Mouse (Mus musculus) kidney, adult 2 months (tissue): ENCODE measurements at regions not wholly inside any gene's neighbourhood (a gene's known extent, or its start where the extent isn't known, plus 50 kb on each side); places are given as distances from the start of the nearest gene placed in this dataset.

Experiments
- CTCF ChIP-seq: fragments of 200-500 bp; conservative IDR thresholded peaks from 2 replicates; pipeline ENCODE4 v1.5.1; 2011; ENCODE audit warnings: low read depth, mild to moderate bottlenecking, control low read depth, low read length, moderate library complexity, mixed read lengths; ENCODE audit not compliant: insufficient read depth, insufficient read length
- POLR2A ChIP-seq: fragments of 200-500 bp; IDR thresholded peaks from one replicate; pipeline ENCODE4 v1.6.1; 2011; ENCODE audit warnings: low read depth, low read length, control low read depth

DNA sequence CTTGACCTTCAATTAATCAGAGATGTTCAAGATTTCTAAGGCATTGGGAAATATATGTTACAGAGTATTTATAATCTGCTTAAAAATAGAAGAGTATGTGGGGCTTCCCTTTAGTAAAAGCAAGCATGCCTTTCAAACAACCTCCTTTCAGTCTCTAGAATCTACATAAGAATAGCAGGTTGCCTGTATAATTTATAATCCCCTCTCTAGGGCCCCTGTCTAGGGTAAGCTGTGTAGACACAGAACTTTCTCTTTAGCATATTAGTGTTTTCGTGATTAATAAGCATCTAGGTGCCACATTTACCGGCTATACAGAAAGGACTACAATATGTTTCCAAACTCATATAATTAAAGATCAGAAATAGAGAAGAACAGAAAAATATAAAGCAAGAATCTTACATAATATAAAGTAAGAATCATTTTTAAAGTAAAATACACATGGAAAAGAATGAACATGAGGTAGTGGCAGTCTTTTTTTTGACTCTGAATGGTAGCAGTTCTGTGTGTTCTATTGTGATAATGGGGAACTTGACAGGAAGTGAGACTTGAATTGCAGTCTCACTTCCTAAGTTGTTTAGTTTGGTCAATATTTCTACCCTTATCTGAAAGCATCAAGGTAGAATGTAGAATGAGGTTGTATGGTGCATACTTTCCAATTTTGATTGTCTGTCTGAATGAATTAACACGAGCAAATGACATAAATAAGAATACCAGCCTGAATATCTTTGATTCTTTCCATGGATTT lies 250.8 kb downstream of the Casp12 start:
- TF ChIP-seq CTCF (no peak), POLR2A (no peak)
